10 mouse cellular contexts compared by ENCODE assay signal in the genomic region with DNA sequence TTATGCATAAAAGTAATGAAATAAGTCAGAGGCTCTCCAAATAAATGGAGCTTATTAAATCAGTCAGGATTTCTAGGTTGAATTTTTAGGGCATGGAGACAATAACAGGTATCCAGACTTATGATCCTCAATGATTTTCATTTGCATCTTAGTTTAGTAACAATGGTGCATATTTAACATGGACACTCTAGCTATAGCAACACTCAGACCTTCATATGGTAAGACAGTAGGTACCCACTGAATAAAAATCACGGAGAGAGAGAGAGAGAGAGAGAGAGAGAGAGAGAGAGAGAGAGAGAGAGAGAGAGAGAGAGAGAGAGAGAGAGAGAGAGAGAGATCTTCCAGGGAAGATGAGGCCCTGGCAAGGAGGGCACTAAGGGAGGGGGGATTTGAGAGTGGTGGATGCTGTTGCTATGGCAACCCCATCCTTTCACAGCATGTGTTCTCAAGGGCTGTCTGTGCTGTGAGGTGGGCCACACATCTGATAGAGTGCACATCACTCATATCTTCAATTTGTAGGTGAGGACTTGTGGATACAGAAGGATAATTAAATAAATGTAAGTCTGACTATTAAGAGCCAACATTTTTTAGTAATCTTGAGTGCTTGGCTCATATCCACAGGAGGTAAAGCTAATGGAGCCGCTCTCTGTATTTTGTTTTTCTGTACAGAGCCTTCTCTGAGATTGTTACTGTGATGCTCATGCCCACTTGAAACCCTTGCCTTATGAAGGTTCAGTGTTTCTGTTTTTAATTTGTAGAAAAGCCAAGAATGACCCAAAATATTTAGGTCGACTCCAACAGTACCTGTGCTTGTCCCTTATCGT.
DNase-seq lines count a peak whose midpoint lies in the region; ATAC-seq lines count a peak whose summit lies in the region.
"Had no signal": no experiment of that assay in that cellular context is flagged by ENCODE, and none has a peak within 500 bp of the region (broad histone marks: within the 10 kb centered on the region; RNA-seq: fewer than 3 reads in every experiment).

No protein-coding gene starts in this region.

- no peak overlapping the region for H3K9ac ChIP-seq in hindbrain, embryonic 12.5 days
- H3K9ac ChIP-seq in midbrain, embryonic 12.5 days (replicated peaks) = no peak overlapping the region
- H3K9ac ChIP-seq: liver, embryonic 13.5 days had no signal

- H3K36me3 ChIP-seq in hindbrain, embryonic 12.5 days = no peaks in the 10 kb centered on the region
- H3K36me3 ChIP-seq in midbrain, embryonic 12.5 days = no peaks in the 10 kb centered on the region
- H3K36me3 ChIP-seq: liver, embryonic 13.5 days had no signal

- peak; percentile 23 to 35 for DNase-seq in left cerebral cortex, postnatal 25 days (ENCODE audit: low spot score in 2 of 2)
- no peak for DNase-seq in left cerebral cortex, adult 11 months (ENCODE audit: low spot score)
- DNase-seq in right cerebral cortex, postnatal 25 days = peak; percentile 8
- no peak for DNase-seq in adrenal gland, adult 8-10 months
- DNase-seq: cerebellum, postnatal 36 days; liver, embryonic 13.5 days had no signal

- no peaks in the 10 kb centered on the region for H3K4me1 ChIP-seq in hindbrain, embryonic 12.5 days
- no peaks in the 10 kb centered on the region for H3K4me1 ChIP-seq in midbrain, embryonic 12.5 days
- H3K4me1 ChIP-seq: liver, embryonic 13.5 days had no signal

- 81% methylated on average over 4 of the region's 4 CpGs for WGBS in hindbrain, embryonic 12.5 days
- 71% methylated on average over 4 of the region's 4 CpGs for WGBS in midbrain, embryonic 12.5 days

- no peak overlapping the region for H3K4me3 ChIP-seq in hindbrain, embryonic 12.5 days
- H3K4me3 ChIP-seq in midbrain, embryonic 12.5 days = no peak overlapping the region
- H3K4me3 ChIP-seq: liver, embryonic 13.5 days had no signal

- intact Hi-C loops in left cerebral cortex, postnatal 25 days (cut with DNase I) = no loop called here

- no peak overlapping the region for H3K4me2 ChIP-seq in hindbrain, embryonic 12.5 days (replicated peaks)
- no peak overlapping the region for H3K4me2 ChIP-seq in midbrain, embryonic 12.5 days (replicated peaks)
- H3K4me2 ChIP-seq: liver, embryonic 13.5 days had no signal

- no peaks in the 10 kb centered on the region for H3K9me3 ChIP-seq in hindbrain, embryonic 12.5 days (replicated peaks)
- no peaks in the 10 kb centered on the region for H3K9me3 ChIP-seq in midbrain, embryonic 12.5 days
- H3K9me3 ChIP-seq: liver, embryonic 13.5 days had no signal

- peak; percentile 92 for ATAC-seq in hindbrain, embryonic 12.5 days (ENCODE audit: low FRiP score)
- peak; percentile 92 for ATAC-seq in midbrain, embryonic 12.5 days (ENCODE audit: low FRiP score, low read depth)
- no peak for ATAC-seq in megakaryocyte, adult 5-6 weeks (ENCODE audit: poor library complexity, severe bottlenecking)

- no peaks in the 10 kb centered on the region for H3K27me3 ChIP-seq in hindbrain, embryonic 12.5 days
- H3K27me3 ChIP-seq in midbrain, embryonic 12.5 days = no peaks in the 10 kb centered on the region
- H3K27me3 ChIP-seq: liver, embryonic 13.5 days had no signal

- no peak overlapping the region for H3K27ac ChIP-seq in hindbrain, embryonic 12.5 days
- H3K27ac ChIP-seq in midbrain, embryonic 12.5 days (replicated peaks) = no peak overlapping the region
- H3K27ac ChIP-seq: liver, embryonic 13.5 days; stomach, postnatal 0 days had no signal

Comparison
In these comparisons a context has a peak if more than half of its experiments do, and no peak if none do; other contexts are left out.
1. DNase-seq: peak in left cerebral cortex, postnatal 25 days (2 of 2) and right cerebral cortex, postnatal 25 days (single experiment); none in left cerebral cortex, adult 11 months (single experiment) and adrenal gland, adult 8-10 months (single experiment).